Mouse (Mus musculus) cerebellum, postnatal 14 days (tissue): ENCODE data around the gene Gck.
"Not testable (repeated sequence)": the region's sequence is repeated elsewhere in the genome, so short reads cannot be mapped to it uniquely, and the experiment has no call there.

Source experiments
- DNase-seq, 2 experiments: peaks; one replicate each; pipeline ENCODE4 v3.0.0; 2021; ENCODE audit warnings: mixed read lengths in 2 of 2

The Gck gene

DNA sequence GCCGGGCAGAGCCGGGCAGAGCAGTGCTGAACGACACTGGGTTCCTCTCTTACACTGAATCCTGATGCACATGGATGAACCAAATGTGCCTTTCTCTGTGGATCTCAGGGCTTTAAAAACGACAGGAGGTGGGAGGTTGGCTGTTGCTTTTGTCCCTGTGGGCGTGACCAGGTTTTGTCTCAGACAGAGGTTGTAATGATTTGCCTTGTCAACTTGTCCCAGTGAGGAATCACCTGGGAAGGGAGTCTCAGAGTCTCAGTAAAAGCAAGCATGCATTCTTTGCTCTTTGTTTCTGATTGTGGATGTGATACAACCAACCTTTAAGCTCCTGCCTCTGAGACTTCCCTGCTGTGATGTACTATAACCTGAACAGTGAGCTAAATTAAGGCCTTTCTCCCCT, 42.8 kb downstream of the Gck start:
- no peak for DNase-seq

DNA sequence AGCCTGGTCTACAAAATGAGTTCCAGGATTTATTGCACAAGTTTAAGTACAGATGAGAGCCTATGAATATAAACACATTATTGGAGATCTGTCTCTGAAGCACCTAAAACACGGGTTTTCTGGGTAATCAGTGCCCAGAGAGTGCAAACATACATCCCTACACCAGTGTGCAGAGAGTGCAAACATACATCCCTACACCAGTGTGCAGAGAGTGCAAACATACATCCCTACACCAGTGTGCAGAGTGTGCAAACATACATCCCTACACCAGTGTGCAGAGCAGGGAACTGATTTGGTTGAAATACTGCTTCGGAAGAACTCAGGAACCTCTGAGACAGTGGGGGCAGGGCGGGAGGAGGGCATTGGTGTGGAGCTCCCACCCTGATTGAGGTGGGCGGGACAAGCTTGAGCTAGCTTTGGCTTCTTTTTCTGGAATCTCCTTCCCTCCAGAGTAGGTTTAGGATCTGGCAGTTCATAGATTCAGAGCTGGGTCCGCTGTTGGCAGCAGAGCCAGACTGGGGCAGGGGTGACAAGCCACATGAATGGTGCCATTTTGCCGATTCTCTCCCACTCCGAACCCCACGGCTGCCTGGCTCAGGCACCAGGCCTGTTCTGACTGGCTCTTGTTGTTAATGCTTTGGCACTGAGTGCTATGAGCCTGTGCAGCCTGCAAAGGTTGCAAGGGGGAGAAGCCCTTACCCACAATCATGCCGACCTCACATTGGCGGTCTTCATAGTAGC, 43.9 kb downstream of the Gck start:
- DNase-seq: peak; percentile 12 to 19

DNA sequence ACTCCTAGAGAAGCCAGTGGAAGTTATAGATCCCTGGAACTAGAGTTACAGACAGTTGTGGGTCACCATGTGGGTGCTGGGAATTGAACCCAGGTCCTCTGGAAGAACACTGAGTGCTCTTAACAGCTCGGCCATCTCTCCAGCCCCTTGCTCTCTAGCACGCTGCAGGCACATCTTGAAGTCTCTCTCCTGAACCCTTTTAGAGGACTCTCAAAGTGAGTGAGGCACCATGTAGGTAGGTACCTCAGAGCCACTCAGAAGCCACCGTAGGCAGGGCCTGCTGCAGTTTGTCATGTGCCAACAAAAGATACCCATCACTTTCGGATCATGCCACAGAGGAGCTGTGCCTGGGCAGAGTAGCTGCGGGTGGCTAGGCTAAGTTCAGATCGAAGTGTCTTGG, 45.0 kb downstream of the Gck start:
- no peak for DNase-seq

DNA sequence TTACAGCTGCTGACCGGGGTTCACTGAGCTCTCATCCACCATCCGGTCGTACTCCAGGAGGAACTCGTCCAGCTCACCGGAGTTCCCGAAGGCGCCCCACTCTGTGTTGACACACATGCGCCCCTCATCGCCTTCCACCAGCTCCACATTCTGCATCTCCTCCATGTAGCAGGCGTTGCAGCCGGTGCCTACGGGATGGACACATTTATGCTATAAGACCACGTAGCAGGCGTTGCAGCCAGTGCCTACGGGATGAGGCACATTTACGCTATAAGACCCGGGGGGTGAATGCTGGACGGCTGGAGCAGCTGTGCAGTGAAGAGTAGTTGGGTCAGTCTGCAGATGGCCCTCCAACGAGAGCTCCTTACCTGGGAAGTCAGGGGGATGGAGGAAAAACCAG, 45.5 kb downstream of the Gck start:
- DNase-seq: peak; percentile 3 to 11

DNA sequence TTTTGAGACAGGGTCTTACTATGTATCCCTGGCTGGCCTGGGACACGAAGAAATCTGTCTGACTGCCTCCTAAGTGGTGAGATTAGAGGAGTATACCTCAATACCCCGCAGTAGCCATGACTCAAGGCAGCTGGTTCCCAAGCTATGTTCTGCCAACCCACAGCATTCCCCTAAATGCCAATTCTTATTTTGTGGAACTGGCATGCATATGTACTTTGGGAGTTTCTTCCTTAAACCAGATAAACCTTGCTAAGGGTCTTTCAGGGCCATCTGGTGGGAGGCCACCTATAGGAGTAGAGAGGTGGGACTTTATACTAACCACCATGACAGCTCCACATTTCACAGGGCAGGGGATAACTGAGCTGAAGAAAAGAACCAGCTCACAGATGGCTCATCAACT, 46.0 kb downstream of the Gck start:
- DNase-seq: no peak

DNA sequence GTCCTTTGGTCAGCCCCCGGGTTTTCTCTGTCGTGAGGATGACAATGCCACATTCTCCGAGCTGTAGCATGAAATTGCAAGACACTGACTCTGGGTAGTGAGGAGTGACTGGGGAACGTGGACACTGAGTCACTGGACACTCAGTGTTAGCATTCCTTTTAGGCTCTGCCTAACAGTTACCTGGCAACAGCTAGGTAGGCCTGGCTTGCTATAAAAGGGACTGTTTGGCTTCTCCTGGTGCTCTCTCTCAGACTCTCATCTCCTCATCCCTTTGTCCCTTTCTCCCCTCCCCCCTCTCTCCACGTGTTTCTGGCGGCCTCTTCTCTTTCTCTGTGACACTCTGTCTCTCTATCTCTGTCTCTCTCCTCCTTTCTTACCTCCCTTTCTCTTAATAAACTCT, 47.5 kb downstream of the Gck start:
- DNase-seq: no peak

DNA sequence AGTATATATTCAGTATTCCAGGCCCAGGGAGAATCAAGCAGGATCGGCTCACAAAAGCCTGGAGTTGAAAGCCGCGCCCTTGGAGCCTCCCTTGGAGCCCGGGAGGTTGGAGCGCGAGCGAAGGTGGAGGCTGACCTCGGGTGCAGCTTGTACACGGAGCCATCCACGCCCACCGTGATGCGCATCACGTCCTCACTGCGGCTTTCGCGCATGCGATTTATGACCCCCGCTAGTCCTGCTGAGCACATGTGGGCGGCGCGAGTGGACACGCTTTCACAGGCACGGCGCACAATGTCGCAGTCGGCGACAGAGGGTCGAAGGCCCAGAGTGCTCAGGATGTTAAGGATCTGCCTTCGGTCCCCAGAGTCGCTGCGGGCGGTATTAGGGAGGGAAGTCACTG, 47.9 kb downstream of the Gck start:
- DNase-seq: peak; percentile 74 to 75

DNA sequence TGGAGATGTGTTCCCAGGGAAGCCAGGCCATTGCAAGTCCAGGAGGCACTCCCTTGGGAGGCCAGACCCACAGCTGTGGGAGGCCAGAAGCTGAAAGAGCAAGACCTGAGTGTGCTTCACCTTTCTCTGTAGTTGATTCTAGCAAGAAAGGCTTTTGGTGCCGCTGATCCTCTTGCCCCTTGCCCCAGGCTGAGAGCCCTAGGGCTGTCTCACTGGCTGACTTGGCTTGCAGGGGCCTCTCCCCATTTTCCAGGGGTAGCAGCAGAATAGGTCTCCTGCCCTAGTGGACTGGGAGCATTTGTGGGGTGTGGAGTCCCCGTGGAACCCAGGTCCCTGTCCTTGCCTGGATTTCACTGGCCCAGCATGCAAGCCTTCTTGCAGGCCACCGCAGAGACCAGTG, 48.6 kb downstream of the Gck start:
- DNase-seq: no peak

DNA sequence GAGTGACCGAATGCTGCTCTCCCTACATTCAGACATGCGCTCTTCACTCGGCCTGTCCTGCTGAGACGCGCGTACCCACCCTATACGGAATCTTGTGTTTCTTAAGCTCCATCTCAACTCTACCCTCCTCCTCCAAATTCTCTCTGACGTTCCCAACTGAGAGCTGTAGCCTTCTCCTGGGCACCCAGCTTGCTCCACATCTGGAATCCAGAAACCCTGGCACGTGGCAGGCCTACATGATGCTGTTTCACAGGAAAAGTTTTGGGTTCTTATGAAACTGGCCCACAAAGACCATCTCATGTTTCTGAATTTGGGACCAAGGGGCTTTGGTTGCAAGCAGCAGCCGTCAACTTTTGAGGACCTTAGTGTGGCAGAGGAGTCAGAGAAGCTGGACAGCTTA, 50.6 kb downstream of the Gck start:
- DNase-seq: no peak

DNA sequence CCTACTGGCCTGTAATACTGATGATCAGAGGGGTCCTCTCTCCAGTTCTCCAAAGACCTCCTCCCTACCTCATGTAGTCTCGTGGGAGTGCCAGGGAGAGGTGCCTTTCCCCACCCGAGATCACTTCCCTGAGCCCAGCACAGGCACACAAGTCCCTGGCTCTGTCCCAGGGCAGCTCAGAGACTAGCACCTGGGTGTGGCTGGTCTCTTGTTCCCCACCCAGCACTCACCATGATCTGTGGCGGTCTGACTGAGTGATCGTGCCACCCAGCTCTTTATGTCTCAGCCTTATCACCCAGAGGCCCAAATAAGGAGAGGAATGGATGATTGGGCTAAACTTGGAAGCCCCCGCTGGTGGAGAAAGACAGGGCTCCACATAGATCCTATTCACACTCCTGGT, 51.4 kb downstream of the Gck start, which contains the start of gene Myl7:
Gene Myl7, minus strand, starts transcription at position 252 of the 400 bp plus-strand sequence.
- DNase-seq: no peak

DNA sequence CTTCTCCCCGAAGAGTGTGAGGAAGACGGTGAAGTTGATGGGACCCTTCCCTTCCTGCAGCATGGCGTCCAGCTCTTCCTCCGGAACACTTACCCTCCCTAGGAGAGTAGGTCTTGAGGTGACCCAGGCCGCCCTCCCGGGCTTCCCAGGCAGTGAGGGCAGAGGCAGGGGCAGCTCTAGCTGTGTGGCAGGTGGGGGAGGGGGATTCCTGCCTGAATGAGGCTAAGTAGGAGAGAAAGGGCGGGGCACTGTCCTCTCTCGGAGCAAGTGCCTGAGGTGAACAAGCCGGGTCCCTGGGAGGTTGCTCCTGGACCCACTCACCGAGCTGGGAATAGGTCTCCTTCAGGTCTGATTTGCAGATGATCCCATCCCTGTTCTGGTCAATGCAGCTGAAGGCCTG, 52.0 kb downstream of the Gck start:
- no peak for DNase-seq

DNA sequence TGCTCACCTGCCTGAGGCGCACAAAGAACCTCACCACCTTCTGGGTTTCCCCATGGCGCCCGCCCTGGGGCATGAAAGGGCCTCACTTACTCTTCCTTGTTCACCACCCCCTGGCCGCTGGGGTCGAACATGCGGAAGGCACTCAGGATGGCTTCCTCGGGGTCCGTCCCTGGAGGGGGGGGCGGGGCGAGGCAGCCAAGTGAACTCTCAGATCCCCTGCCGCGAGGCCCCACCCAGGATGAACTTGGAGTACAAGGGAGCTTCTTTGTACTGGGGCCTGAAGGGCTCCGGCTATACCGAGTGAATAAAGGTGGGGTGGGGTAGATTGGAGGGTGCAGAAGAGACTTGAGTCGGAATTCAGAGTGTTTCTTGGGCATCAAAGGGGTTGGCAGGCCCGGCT, 52.7 kb downstream of the Gck start:
- DNase-seq: no peak

DNA sequence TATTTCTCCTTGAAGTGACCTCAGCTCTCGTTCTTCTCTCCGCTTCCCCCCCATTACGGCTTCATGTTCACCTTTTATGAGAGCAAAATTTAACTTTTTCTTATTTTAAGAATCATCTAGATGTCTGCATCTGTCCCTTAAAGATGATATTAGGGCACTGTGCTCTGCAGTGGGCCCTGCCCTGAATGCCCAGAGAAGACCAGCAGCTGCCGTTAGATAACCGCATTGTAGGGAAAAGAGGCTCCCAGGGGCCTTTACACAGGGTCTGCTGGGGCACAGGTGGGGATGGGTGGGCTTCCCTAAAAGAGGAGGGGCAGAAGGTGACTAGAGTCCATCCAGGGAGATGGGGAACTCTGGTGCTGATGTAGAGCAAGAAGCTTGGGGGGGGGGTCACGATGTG, 56.1 kb downstream of the Gck start:
- no peak for DNase-seq

DNA sequence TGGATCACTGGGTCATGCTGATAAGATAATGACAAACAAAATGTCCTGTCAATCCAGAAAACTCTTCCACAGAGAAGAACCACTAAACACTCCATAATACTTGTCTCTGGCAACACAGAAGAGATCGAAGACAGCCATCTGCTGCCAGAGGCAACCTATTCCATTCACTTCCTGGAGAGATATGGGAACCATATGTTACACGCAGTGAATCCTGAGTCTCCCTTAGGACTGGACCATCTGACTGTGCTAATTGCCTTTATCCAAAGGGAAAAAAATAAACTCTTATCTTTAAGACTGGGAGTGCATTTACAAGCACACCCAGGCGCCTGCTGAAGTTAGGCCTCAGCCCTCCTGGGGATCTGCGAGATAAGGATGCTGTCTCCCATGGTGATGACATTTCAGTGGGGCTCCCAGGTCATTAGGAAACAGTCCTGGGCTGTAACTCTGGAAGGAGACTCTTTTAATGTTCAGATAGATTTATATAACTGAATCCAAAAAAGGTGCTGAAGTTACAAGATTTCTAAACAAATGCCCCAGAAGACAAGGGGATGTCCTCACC, 57.0 kb downstream of the Gck start:
- DNase-seq: no peak

DNA sequence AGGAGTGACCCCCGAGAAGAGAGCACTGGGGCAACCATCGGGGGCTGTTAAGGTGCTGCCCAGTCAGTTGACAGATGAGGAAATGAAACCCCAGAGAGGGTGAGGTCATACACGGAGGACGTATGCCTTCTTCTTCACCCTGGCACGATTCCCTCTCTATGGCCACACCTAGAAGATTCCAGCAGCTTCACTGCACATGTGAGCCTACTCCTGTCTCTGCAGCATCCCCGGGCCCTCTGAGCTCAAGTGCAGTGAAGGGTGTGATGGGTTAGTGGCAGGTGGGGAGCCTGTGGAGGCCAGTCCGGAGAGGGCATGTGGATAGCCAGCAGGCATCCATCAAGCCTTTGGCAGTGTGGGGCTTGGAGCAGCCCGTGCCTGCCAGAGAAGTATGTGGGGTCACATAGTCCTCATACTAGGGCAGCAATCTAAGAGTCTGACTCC, 57.7 kb downstream of the Gck start:
- DNase-seq: peak; percentile 69 to 74

DNA sequence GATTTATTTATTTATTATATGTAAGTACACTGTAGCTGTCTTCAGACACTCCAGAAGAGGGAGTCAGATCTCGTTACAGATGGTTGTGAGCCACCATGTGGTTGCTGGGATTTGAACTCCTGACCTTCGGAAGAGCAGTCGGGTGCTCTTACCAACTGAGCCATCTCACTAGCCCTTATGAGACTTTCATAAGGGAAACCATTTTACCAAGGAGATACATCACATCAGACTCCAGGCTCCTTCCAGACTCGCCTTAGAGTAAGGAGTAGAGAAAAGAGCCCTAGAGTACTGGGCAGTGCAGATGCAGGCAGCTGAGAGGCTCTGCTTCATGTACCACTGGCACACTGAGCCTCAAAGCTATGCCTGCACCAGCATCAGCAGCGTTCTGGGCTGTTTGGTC, 61.3 kb downstream of the Gck start:
- DNase-seq: not testable (repeated sequence)

DNA sequence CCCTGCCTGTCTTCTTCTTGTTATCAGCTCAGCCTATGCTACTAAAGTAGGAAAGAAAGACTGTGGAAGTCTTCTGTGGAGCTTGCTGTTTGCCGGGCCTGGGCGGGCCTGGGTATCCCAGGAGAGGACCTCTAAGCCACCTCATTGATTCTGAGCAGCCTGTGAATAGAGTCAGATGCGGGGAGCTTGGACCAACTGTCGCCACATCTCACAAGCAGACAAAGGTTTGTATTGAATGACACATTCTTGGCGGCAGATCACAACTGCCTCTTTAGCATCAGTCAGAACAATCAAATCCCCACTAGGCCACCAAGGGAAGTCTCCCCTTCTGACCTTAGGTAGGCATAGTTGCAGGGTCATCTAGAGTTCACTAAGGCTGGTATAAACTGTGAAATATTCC, 62.6 kb downstream of the Gck start:
- no peak for DNase-seq

DNA sequence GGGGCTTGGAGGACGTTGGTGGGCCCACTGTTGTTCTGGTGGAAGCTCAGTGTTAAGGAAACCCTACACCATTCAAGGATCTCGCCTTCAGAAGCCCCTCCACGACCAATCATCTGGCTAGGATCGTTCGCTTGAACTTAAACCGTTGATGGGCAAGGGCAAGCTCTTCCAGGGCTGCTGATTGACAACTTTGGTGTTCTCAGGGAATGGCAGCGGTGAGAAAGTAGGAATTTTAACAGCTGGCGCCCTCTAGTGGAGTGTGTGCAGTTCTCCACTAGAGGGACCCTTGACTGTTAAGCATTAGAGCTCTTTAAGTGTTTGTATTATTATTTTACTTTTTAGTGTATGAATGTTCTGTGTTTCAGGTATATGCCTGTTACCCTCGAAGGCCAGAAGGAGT, 63.7 kb downstream of the Gck start:
- peak; percentile 80 to 85 for DNase-seq

DNA sequence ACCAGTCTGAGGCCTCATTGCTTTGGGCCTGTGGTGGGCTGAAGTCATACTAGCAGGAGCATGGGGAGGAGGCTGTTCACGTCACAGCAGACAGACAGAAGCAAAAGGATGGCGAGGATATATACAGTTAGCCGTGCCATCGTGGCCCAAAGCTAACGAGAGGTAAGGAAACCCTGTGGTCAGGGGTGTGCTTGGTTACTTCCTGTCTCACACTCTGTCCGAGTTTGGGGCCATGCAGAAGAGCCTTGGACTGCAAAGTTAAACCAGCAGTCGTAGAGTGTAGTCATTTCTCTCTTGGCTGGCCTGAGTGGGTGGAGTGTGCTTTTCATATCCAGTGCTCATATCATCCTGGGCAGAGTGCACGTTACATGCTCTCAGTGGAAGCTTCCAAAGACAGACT, 67.4 kb downstream of the Gck start:
- DNase-seq: no peak

DNA sequence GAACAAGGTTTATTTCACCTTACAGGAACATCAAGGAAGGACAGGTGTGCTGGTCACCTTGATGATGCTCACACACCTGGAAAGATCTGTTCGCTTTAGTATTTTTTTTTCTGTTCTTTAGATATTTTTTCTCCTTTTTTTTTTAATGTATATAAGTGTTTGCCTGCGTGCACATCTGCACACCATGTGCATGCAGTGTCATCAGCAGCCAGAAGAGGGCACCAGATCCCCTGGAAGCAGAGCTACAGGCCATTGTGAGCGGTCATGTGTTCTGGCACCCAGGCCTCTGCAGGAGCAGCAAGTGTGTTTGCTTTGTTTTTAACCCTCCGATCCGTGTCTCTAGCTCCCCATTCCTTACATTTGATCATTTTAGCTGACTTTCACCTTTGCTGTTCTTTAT, 70.0 kb downstream of the Gck start:
- DNase-seq: peak; percentile 85 to 90

DNA sequence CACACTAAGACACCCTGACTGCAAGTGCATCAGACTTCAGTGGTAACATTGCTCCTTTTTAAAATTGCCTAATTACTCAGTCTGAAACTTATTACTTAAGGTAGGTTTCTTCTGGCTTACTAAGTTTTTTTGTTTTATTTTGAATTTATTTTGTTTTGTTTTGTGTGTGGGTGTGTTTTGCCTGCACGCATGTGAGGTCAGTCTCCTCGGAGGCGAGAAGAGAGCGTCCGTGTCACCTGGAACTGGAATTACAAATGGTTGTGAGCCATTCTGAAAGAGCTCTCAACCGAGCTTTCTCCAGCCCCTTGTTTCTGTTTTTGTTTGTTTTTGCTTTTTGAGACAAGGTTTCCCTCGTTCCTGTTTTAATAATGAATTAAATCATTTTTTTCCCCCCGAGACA, 71.2 kb downstream of the Gck start:
- DNase-seq: no peak

DNA sequence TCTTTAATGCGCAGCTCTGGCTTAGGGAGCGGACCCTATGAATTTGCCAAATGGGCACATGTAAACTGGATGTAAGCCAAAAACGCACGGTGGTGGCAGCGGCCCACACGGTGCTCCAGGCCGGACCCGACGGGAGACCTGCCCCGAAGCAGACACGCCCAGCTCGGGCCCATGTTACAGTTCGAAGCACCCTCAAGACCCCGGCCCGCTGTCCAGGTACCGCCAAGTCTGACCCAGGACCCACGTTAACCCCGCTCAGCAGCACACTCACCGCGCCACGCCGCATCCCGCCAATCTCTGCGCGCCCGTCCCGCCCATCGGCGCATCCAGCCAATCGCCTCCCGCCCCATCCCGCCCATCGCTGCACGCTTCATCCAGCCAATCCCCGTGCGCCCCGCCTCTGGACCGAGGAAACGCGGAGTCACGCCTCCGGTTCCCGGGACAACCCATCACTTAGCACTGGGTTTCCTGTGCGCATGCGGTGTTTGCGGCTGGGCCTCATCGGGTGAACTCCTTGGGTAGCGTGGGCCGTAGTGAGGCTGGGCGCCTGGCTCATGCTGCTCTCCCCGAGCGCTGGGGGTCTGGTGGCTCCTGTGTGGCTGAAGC, 71.9 kb downstream of the Gck start, which contains the start of gene Pold2:
Gene Pold2, minus strand, starts transcription at position 372 of the 606 bp plus-strand sequence.
- peak; percentile 97 for DNase-seq

DNA sequence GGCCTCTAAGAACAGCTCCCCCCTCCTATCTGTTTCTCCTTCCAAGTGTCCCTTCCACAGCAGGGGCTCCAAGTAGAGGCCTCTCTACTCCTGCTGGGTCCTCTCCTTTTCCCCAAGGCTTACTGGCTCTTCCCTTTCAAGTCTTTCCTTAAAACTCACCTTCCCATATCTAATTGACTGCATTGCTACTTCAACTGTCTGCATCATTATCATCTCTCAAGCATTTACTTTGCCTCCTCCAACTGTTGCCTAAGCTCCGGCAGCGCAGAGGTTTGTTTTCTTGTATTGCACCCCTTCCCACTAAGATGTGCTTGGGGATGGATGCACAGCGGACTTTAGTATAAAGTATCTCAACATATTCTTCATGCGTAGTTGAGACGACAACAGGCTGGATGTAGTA, 72.5 kb downstream of the Gck start:
- no peak for DNase-seq

DNA sequence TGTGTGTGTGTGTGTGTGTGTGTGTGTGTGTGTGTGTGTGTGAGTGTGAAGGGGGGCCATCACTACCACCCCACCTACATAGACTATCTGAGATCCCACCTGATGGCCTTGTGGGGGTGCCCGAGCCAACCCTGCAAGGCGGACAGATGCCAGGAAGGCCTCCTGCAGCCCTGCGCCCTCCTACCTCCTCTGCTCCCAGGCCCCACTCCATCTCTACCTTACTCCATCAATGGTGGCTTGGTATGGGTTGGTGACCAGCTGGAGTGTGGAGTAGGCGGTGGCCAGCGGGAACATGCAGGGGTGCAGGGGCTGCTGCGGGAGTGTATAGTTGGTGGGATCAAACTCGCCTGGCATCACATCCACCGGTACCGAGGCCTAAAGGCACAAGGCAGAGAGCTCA, 76.7 kb downstream of the Gck start:
- DNase-seq: no peak
